Mouse (Mus musculus): ENCODE results near the gene Mamdc4.

DNA sequence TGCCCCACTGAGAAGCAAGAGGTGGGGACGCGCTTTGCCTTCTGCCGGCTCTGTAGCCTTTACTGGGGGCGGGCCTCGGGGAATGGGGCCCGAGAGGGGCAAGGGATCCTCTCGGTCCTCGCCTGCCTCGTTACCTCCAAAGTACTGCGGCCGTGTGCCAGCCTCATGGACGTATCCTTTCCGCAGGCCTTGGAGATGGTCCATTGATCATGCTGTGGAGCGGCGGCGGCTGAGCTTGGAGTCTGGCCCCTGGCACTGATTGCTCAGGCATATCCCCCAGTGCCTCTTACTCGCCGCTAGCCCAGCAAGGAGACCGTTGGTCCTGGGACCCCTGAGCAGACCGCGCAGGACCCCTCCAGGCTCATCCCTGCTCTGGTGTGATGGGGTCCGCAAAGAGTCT, 41.8 kb upstream of the Mamdc4 start:
- TF ChIP-seq CTCF (conservative IDR thresholded peaks at IDR 0.05; ENCODE audit: low read length) (no peak), POU5F1 (IDR thresholded peaks at IDR 0.05; ENCODE audit: borderline replicate concordance, low read length) (no peak), NANOG (IDR thresholded peaks at IDR 0.05; ENCODE audit: borderline replicate concordance, low read length) (no peak)

Measured in E14TG2a.4 (cell line).